ENCODE assay signal across 8 mouse cellular contexts in genomic region chr7:132812619-132813415, GRCm38 (mm10). TPM values are rescaled to one million over a fixed set of nuclear protein-coding genes. Genes with fewer than 3 reads are reported as not detected.
DNase-seq lines count a peak whose midpoint lies in the region; ATAC-seq and TF ChIP-seq lines count a peak whose summit lies in the region.

No protein-coding gene starts in this region.

- H3K4me1 ChIP-seq in E14TG2a.4 (replicated peaks; ENCODE audit: low read depth, low read length): peaks cover 54% of the 10 kb centered on the region
- peaks cover 17% of the 10 kb centered on the region for H3K4me1 ChIP-seq in embryonic facial prominence, embryonic 11.5 days (ENCODE audit: control insufficient read depth, insufficient read depth, low read length)
- peaks cover 54% of the 10 kb centered on the region for H3K4me1 ChIP-seq in heart, embryonic 13.5 days
- H3K4me1 ChIP-seq in kidney, embryonic 16.5 days (ENCODE audit: insufficient read depth, low read length): peaks cover 47% of the 10 kb centered on the region

- H3K4me3 ChIP-seq in E14TG2a.4 (replicated peaks; ENCODE audit: low read length): peak overlapping the region; percentile 85
- H3K4me3 ChIP-seq in embryonic facial prominence, embryonic 11.5 days (ENCODE audit: low read depth, low read length): peak overlapping the region; percentile 72
- peak overlapping the region; percentile 79 for H3K4me3 ChIP-seq in heart, embryonic 13.5 days
- H3K4me3 ChIP-seq in kidney, embryonic 16.5 days (ENCODE audit: low read length): peak overlapping the region; percentile 73

- H3K27me3 ChIP-seq in E14TG2a.4 (ENCODE audit: insufficient read depth, low read length): peaks cover 46% of the 10 kb centered on the region
- no peaks in the 10 kb centered on the region for H3K27me3 ChIP-seq in embryonic facial prominence, embryonic 11.5 days (ENCODE audit: control insufficient read depth, insufficient read depth, low read length)
- H3K27me3 ChIP-seq in heart, embryonic 13.5 days (replicated peaks): no peaks in the 10 kb centered on the region
- H3K27me3 ChIP-seq in kidney, embryonic 16.5 days (ENCODE audit: insufficient read depth, low read length): no peaks in the 10 kb centered on the region

- H3K9me3 ChIP-seq in E14TG2a.4 (ENCODE audit: low read length): no peaks in the 10 kb centered on the region
- H3K9me3 ChIP-seq in embryonic facial prominence, embryonic 11.5 days (replicated peaks; ENCODE audit: control insufficient read depth, low read length): no peaks in the 10 kb centered on the region
- H3K9me3 ChIP-seq in heart, embryonic 13.5 days: no peaks in the 10 kb centered on the region
- no peaks in the 10 kb centered on the region for H3K9me3 ChIP-seq in kidney, embryonic 16.5 days (ENCODE audit: low read length)

- peak overlapping the region; percentile 91 for H3K4me2 ChIP-seq in embryonic facial prominence, embryonic 11.5 days (ENCODE audit: low read depth, low read length)
- H3K4me2 ChIP-seq in heart, embryonic 13.5 days: peak overlapping the region; percentile 89
- peak overlapping the region; percentile 85 for H3K4me2 ChIP-seq in kidney, embryonic 16.5 days (replicated peaks; ENCODE audit: low read depth, low read length)

- under 1% methylated on average over 59 of the region's 59 CpGs for WGBS in embryonic facial prominence, embryonic 11.5 days
- under 1% methylated on average over 59 of the region's 59 CpGs for WGBS in heart, embryonic 13.5 days
- under 1% methylated on average over 58 of the region's 59 CpGs for WGBS in kidney, embryonic 16.5 days

- 0 out of 2 replicates have a peak, but pooled peaks have one; percentile 35 for ATAC-seq in embryonic facial prominence, embryonic 11.5 days (replicated peaks; ENCODE audit: insufficient number of reproducible peaks, low FRiP score, low TSS enrichment, low read depth)
- peak; percentile 39; the same call in 1 of the 2 replicates for ATAC-seq in heart, embryonic 13.5 days (ENCODE audit: extremely low read depth, insufficient number of reproducible peaks, low FRiP score, low TSS enrichment)
- peak; percentile 50 for ATAC-seq in kidney, embryonic 16.5 days (ENCODE audit: low FRiP score, low TSS enrichment)

- peak; percentile 81 for DNase-seq in adrenal gland, adult 2 months
- DNase-seq in embryonic facial prominence, embryonic 11.5 days (ENCODE audit: low spot score): peak; percentile 64
- peak; percentile 59 for DNase-seq in lung, postnatal 25 days (ENCODE audit: low spot score)
- peak; percentile 46 for DNase-seq in right cerebral cortex, postnatal 14 days
- no peak for DNase-seq in ovary, postnatal 10 days (ENCODE audit: low spot score)

- TF ChIP-seq CTCF in E14TG2a.4 (conservative IDR thresholded peaks at IDR 0.05; ENCODE audit: low read length): no peak

- H3K27ac ChIP-seq in embryonic facial prominence, embryonic 11.5 days (replicated peaks; ENCODE audit: low read depth, low read length): peak overlapping the region; percentile 81
- H3K27ac ChIP-seq in heart, embryonic 13.5 days (replicated peaks): peak overlapping the region; percentile 94
- peak overlapping the region; percentile 95 for H3K27ac ChIP-seq in kidney, embryonic 16.5 days (ENCODE audit: low read length)

- no peaks in the 10 kb centered on the region for H3K36me3 ChIP-seq in E14TG2a.4 (ENCODE audit: insufficient read depth, low read length)
- H3K36me3 ChIP-seq in embryonic facial prominence, embryonic 11.5 days (replicated peaks; ENCODE audit: control insufficient read depth, insufficient read depth, low read depth, low read length): no peaks in the 10 kb centered on the region
- H3K36me3 ChIP-seq in heart, embryonic 13.5 days: 0 out of 2 replicates have a peak, but pooled peaks cover 2% of the 10 kb centered on the region
- no peaks in the 10 kb centered on the region for H3K36me3 ChIP-seq in kidney, embryonic 16.5 days (ENCODE audit: insufficient read depth, low read length)

- H3K9ac ChIP-seq in embryonic facial prominence, embryonic 11.5 days (replicated peaks; ENCODE audit: low read length): peak overlapping the region; percentile 91
- peak overlapping the region; percentile 91 for H3K9ac ChIP-seq in heart, embryonic 13.5 days
- H3K9ac ChIP-seq in kidney, embryonic 16.5 days (replicated peaks; ENCODE audit: low read length): peak overlapping the region; percentile 90

RNA-seq across cellular contexts. Expression of gene Fam53b, which starts 0.9 kb away (rescaled TPM):
- total RNA-seq in adrenal gland, adult 2 months (2021): 10 to 100 TPM; 61.1 to 69.5 TPM
- 97.5 and 140 TPM in 2 replicates for polyA plus RNA-seq in adrenal gland, adult 2 months (2012; rRNA removed)
- 11.8 and 16.0 TPM in 2 replicates for polyA plus RNA-seq in embryonic facial prominence, embryonic 11.5 days (2014; fragmentation: Nextera tagmentation; extraction: Ambion mirVana)
- polyA plus RNA-seq in heart, embryonic 13.5 days (2015; fragmentation: Nextera tagmentation; extraction: Ambion mirVana): 12.5 and 15.7 TPM in 2 replicates
- 22.5 and 23.3 TPM in 2 replicates for polyA plus RNA-seq in kidney, embryonic 16.5 days (2015; fragmentation: Nextera tagmentation; extraction: Ambion mirVana)

RNA-seq across cellular contexts. Expression of gene Eef1akmt2, which starts 39.7 kb away (rescaled TPM):
- total RNA-seq in adrenal gland, adult 2 months (2021): 10 to 100 TPM; 19.5 to 27.9 TPM
- 4.3 and 5.1 TPM in 2 replicates for polyA plus RNA-seq in adrenal gland, adult 2 months (2012; rRNA removed)
- 84.1 and 90.8 TPM in 2 replicates for polyA plus RNA-seq in embryonic facial prominence, embryonic 11.5 days (2014; fragmentation: Nextera tagmentation; extraction: Ambion mirVana)
- 38.5 and 40.3 TPM in 2 replicates for polyA plus RNA-seq in heart, embryonic 13.5 days (2015; fragmentation: Nextera tagmentation; extraction: Ambion mirVana)
- polyA plus RNA-seq in kidney, embryonic 16.5 days (2015; fragmentation: Nextera tagmentation; extraction: Ambion mirVana): 64.9 and 71.2 TPM in 2 replicates

RNA-seq across cellular contexts. Expression of gene Abraxas2, which starts 46.2 kb away (rescaled TPM):
- total RNA-seq in adrenal gland, adult 2 months (2021): 10 to 100 TPM; 29.3 to 44.1 TPM
- 5.8 and 8.3 TPM in 2 replicates for polyA plus RNA-seq in adrenal gland, adult 2 months (2012; rRNA removed)
- polyA plus RNA-seq in embryonic facial prominence, embryonic 11.5 days (2014; fragmentation: Nextera tagmentation; extraction: Ambion mirVana): 39.3 and 41.3 TPM in 2 replicates
- 25.7 and 28.9 TPM in 2 replicates for polyA plus RNA-seq in heart, embryonic 13.5 days (2015; fragmentation: Nextera tagmentation; extraction: Ambion mirVana)
- 34.2 and 40.8 TPM in 2 replicates for polyA plus RNA-seq in kidney, embryonic 16.5 days (2015; fragmentation: Nextera tagmentation; extraction: Ambion mirVana)
